9 mouse cellular contexts compared by ENCODE assay signal in the genomic region with DNA sequence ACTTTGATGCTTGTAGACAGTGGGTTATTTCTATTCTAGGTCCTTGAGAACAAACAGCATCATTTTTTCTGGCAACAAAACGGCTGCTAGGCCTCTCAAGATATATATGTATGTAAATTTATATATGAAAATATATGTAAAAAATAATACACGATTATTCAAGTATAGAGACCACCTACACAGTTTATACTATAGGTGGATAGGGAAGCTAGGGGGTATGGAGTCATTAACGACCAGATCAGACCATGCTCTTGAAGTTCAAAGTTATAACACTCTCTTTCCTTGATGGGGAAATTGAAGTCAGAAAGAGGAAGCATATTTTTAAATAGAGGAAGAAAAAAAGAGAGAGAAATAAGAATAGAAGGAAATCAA. TPM values are rescaled to one million over a fixed set of nuclear protein-coding genes. Genes with fewer than 3 reads are reported as not detected.
DNase-seq lines count a peak whose midpoint lies in the region; ATAC-seq and TF ChIP-seq lines count a peak whose summit lies in the region.
"Had no signal": no experiment of that assay in that cellular context is flagged by ENCODE, and none has a peak within 500 bp of the region (broad histone marks: within the 10 kb centered on the region; RNA-seq: fewer than 3 reads in every experiment).

No protein-coding gene starts in this region.

- no peak overlapping the region for H3K9ac ChIP-seq in midbrain, embryonic 11.5 days (ENCODE audit: low read length)
- H3K9ac ChIP-seq in midbrain, postnatal 0 days (replicated peaks; ENCODE audit: low read length, poor library complexity, severe bottlenecking) = no peak overlapping the region
- H3K9ac ChIP-seq in liver, embryonic 15.5 days = no peak overlapping the region
- H3K9ac ChIP-seq in neural tube, embryonic 15.5 days (replicated peaks) = no peak overlapping the region

- H3K27me3 ChIP-seq in erythroblast, embryonic 14.5 days (ENCODE audit: control insufficient read depth) = no peaks in the 10 kb centered on the region
- H3K27me3 ChIP-seq in midbrain, embryonic 11.5 days (ENCODE audit: control insufficient read depth, insufficient read depth, low read length) = no peaks in the 10 kb centered on the region
- no peaks in the 10 kb centered on the region for H3K27me3 ChIP-seq in midbrain, postnatal 0 days (ENCODE audit: insufficient read depth, low read length)
- H3K27me3 ChIP-seq in liver, embryonic 15.5 days = no peaks in the 10 kb centered on the region
- H3K27me3 ChIP-seq in neural tube, embryonic 15.5 days (replicated peaks) = no peaks in the 10 kb centered on the region
- H3K27me3 ChIP-seq: embryonic facial prominence, embryonic 12.5 days had no signal

- WGBS in midbrain, embryonic 11.5 days = 46% methylated on average over 3 of the region's 3 CpGs
- WGBS in midbrain, postnatal 0 days = 34% methylated on average over 3 of the region's 3 CpGs
- 14% methylated on average over 3 of the region's 3 CpGs for WGBS in liver, embryonic 15.5 days (ENCODE audit: insufficient replicate concordance)
- 31% methylated on average over 3 of the region's 3 CpGs for WGBS in neural tube, embryonic 15.5 days

- H3K9me3 ChIP-seq in erythroblast, embryonic 14.5 days (ENCODE audit: control insufficient read depth, low read length) = no peaks in the 10 kb centered on the region
- no peaks in the 10 kb centered on the region for H3K9me3 ChIP-seq in midbrain, embryonic 11.5 days (ENCODE audit: control insufficient read depth, low read length)
- no peaks in the 10 kb centered on the region for H3K9me3 ChIP-seq in midbrain, postnatal 0 days (ENCODE audit: low read length)
- no peaks in the 10 kb centered on the region for H3K9me3 ChIP-seq in liver, embryonic 15.5 days (replicated peaks)
- H3K9me3 ChIP-seq in neural tube, embryonic 15.5 days (replicated peaks) = no peaks in the 10 kb centered on the region
- H3K9me3 ChIP-seq: embryonic facial prominence, embryonic 12.5 days had no signal

- H3K4me3 ChIP-seq in erythroblast, embryonic 14.5 days (replicated peaks) = peak overlapping the region; percentile 82
- H3K4me3 ChIP-seq in midbrain, embryonic 11.5 days (ENCODE audit: low read depth, low read length) = no peak overlapping the region
- H3K4me3 ChIP-seq in midbrain, postnatal 0 days (ENCODE audit: low read depth, low read length) = no peak overlapping the region
- H3K4me3 ChIP-seq in liver, embryonic 15.5 days (replicated peaks) = peak overlapping the region; percentile 67
- no peak overlapping the region for H3K4me3 ChIP-seq in neural tube, embryonic 15.5 days (replicated peaks)

- H3K36me3 ChIP-seq in erythroblast, embryonic 14.5 days (ENCODE audit: control insufficient read depth) = peaks cover 2% of the 10 kb centered on the region; the same call in 1 of the 2 replicates
- no peaks in the 10 kb centered on the region for H3K36me3 ChIP-seq in midbrain, embryonic 11.5 days (ENCODE audit: control insufficient read depth, insufficient read depth, low read length)
- no peaks in the 10 kb centered on the region for H3K36me3 ChIP-seq in midbrain, postnatal 0 days (ENCODE audit: insufficient read depth, low read length)
- peaks cover 3% of the 10 kb centered on the region; the same call in 1 of the 2 replicates for H3K36me3 ChIP-seq in liver, embryonic 15.5 days (replicated peaks)
- H3K36me3 ChIP-seq in neural tube, embryonic 15.5 days = no peaks in the 10 kb centered on the region
- H3K36me3 ChIP-seq: embryonic facial prominence, embryonic 12.5 days had no signal

- no peak for DNase-seq in midbrain, embryonic 11.5 days (ENCODE audit: low spot score, missing footprints)
- DNase-seq in midbrain, postnatal 0 days (ENCODE audit: low spot score) = no peak
- DNase-seq in cerebellum, adult 18-20 months = no peak
- no peak for DNase-seq in gastrocnemius, adult 8-10 months (ENCODE audit: low spot score in 2 of 2)

- TF ChIP-seq CTCF in midbrain, postnatal 0 days (IDR thresholded peaks at IDR 0.05) = no peak

- no peak overlapping the region for H3K4me2 ChIP-seq in midbrain, embryonic 11.5 days
- H3K4me2 ChIP-seq in midbrain, postnatal 0 days (ENCODE audit: low read depth, low read length, poor library complexity, severe bottlenecking) = no peak overlapping the region
- peak overlapping the region; percentile 75; the same call in 1 of the 2 replicates for H3K4me2 ChIP-seq in liver, embryonic 15.5 days
- H3K4me2 ChIP-seq in neural tube, embryonic 15.5 days = 0 out of 2 replicates have a peak overlapping the region, but pooled peaks have one; percentile 59

- no peak overlapping the region for H3K27ac ChIP-seq in midbrain, embryonic 11.5 days (ENCODE audit: low read depth, low read length)
- no peak overlapping the region for H3K27ac ChIP-seq in midbrain, postnatal 0 days (ENCODE audit: low read depth, low read length)
- H3K27ac ChIP-seq in liver, embryonic 15.5 days (replicated peaks) = no peak overlapping the region
- no peak overlapping the region for H3K27ac ChIP-seq in neural tube, embryonic 15.5 days (replicated peaks)

- no peak for ATAC-seq in erythroblast, adult 5-6 weeks (replicated peaks; ENCODE audit: low FRiP score, poor library complexity, severe bottlenecking)
- peak; percentile 41; the same call in 1 of the 2 replicates for ATAC-seq in midbrain, embryonic 11.5 days (ENCODE audit: low FRiP score)
- no peak for ATAC-seq in midbrain, postnatal 0 days (ENCODE audit: low FRiP score)
- ATAC-seq in liver, embryonic 15.5 days (ENCODE audit: insufficient read depth) = no peak
- no peak for ATAC-seq in neural tube, embryonic 15.5 days (ENCODE audit: low FRiP score)

- peaks cover 3% of the 10 kb centered on the region for H3K4me1 ChIP-seq in erythroblast, embryonic 14.5 days (ENCODE audit: control insufficient read depth)
- H3K4me1 ChIP-seq in midbrain, embryonic 11.5 days (ENCODE audit: control insufficient read depth, insufficient read depth, low read length) = no peaks in the 10 kb centered on the region
- no peaks in the 10 kb centered on the region for H3K4me1 ChIP-seq in midbrain, postnatal 0 days (ENCODE audit: insufficient read depth, low read length)
- H3K4me1 ChIP-seq in liver, embryonic 15.5 days (replicated peaks) = peaks cover 2% of the 10 kb centered on the region; the same call in 1 of the 2 replicates
- H3K4me1 ChIP-seq in neural tube, embryonic 15.5 days = 0 out of 2 replicates have a peak, but pooled peaks cover 4% of the 10 kb centered on the region
- H3K4me1 ChIP-seq: embryonic facial prominence, embryonic 12.5 days had no signal

RNA-seq across cellular contexts. Expression of a gene that starts 0.4 kb away (rescaled TPM):
- 0.10 and 0.18 TPM in 2 replicates for polyA plus RNA-seq in erythroblast, embryonic 14.5 days (2012)
- 85.7 and 86.5 TPM in 2 replicates for total RNA-seq in erythroblast, adult 5-6 weeks (2015; ENCODE audit: low replicate concordance)
- 50.0 and 58.9 TPM in 2 replicates for total RNA-seq in erythroblast, adult 5-6 weeks (2017; ENCODE audit: low replicate concordance)
- polyA plus RNA-seq in midbrain, embryonic 11.5 days (2014; fragmentation: Nextera tagmentation; extraction: Ambion mirVana) = 90.1 and 98.7 TPM in 2 replicates
- 55.5 and 66.9 TPM in 2 replicates for total RNA-seq in midbrain, postnatal 0 days (2014; rRNA removed)
- polyA plus RNA-seq in midbrain, postnatal 0 days (2015; fragmentation: Nextera tagmentation; extraction: Ambion mirVana) = 59.9 and 61.5 TPM in 2 replicates
- 75.2 and 76.8 TPM in 2 replicates for polyA plus RNA-seq in liver, embryonic 15.5 days (2015; fragmentation: Nextera tagmentation; extraction: Ambion mirVana)
- 58.6 and 101 TPM in 2 replicates for polyA plus RNA-seq in neural tube, embryonic 15.5 days (2015; fragmentation: Nextera tagmentation; extraction: Ambion mirVana)
- total RNA-seq in gastrocnemius, adult 8-10 months (2022) = 10 to 100 TPM; 51.2 to 62.6 (median 56.5) TPM

Comparison
In these comparisons a context has a peak if more than half of its experiments do, and no peak if none do; other contexts are left out.
1. H3K4me3 ChIP-seq: peak in erythroblast, embryonic 14.5 days (single experiment) and liver, embryonic 15.5 days (single experiment); none in midbrain, embryonic 11.5 days (single experiment), midbrain, postnatal 0 days (single experiment) and neural tube, embryonic 15.5 days (single experiment).
2. H3K4me2 ChIP-seq: peak in liver, embryonic 15.5 days (single experiment) and neural tube, embryonic 15.5 days (single experiment); none in midbrain, embryonic 11.5 days (single experiment) and midbrain, postnatal 0 days (single experiment).
3. RNA of a gene that starts 0.4 kb away (polyA plus RNA-seq): 90.1 to 98.7 TPM in midbrain, embryonic 11.5 days, 75.2 to 76.8 TPM in liver, embryonic 15.5 days, 59.9 to 61.5 TPM in midbrain, postnatal 0 days and 58.6 to 101 TPM in neural tube, embryonic 15.5 days; 0.10 to 0.18 TPM in erythroblast, embryonic 14.5 days; every median in the first group is over 10 times any median in the second.